Mouse (Mus musculus): ENCODE measurements around the gene Fmo3.

The Fmo3 gene

GRCm38 (mm10) chr1:162931310-162931875 lies 52.9 kb downstream of the Fmo3 start:
- in situ Hi-C loops (cut with MseI, MboI): no loop called here

GRCm38 (mm10) chr1:162930631-162931030 lies 53.7 kb downstream of the Fmo3 start:
- in situ Hi-C loops (cut with MseI, MboI): no loop called here

GRCm38 (mm10) chr1:162929146-162929545 lies 55.2 kb downstream of the Fmo3 start:
- in situ Hi-C loops (cut with MseI, MboI): no loop called here

GRCm38 (mm10) chr1:162925121-162925520 lies 59.2 kb downstream of the Fmo3 start:
- in situ Hi-C loops (cut with MseI, MboI): no loop called here

- in situ Hi-C loops (cut with MseI, MboI): no loop called here
Measured at GRCm38 (mm10) chr1:162916661-162917060, 67.7 kb downstream of the Fmo3 start.

- in situ Hi-C loops (cut with MseI, MboI): no loop called here
Measured at GRCm38 (mm10) chr1:162914932-162915556, 69.3 kb downstream of the Fmo3 start.

- in situ Hi-C loops (cut with MseI, MboI): no loop called here
Measured at GRCm38 (mm10) chr1:162912085-162912484, 72.2 kb downstream of the Fmo3 start.

Data from mouse trophoblast stem cell (cell line).